Mouse (Mus musculus) liver, adult 2 months (tissue): ENCODE data around the gene Ap4s1. TPM values are rescaled to one million over a fixed set of nuclear protein-coding genes. Genes with fewer than 3 reads are reported as not detected.
A peak's percentile ranks its signal among the peaks of the same experiment; 100 is the strongest.

Source experiments
- DNase-seq: peaks from one replicate; pipeline ENCODE4 v3.0.0-alpha.2; 2011; ENCODE audit warnings: low read depth, low spot score; ENCODE audit errors: extremely low read depth
- H3K27ac ChIP-seq: fragments of 200-500 bp; replicated peaks from 2 replicates; pipeline ENCODE4 v1.5.1; 2012; ENCODE audit warnings: low read depth, mild to moderate bottlenecking, control low read depth, inconsistent platforms, low read length; ENCODE audit not compliant: insufficient read depth
- H3K27me3 ChIP-seq: fragments of 200-500 bp; 2 replicates; pipeline ENCODE4 v1.6.1; 2012; ENCODE audit warnings: mild to moderate bottlenecking, moderate library complexity, low read length, inconsistent platforms; ENCODE audit not compliant: control insufficient read depth, insufficient read depth
- H3K36me3 ChIP-seq: fragments of 200-500 bp; 2 replicates; pipeline ENCODE4 v1.6.1; 2012; ENCODE audit warnings: low read length, inconsistent platforms; ENCODE audit not compliant: control insufficient read depth, insufficient read depth
- H3K4me1 ChIP-seq: fragments of 200-500 bp; 2 replicates; pipeline ENCODE4 v1.6.1; 2011; ENCODE audit warnings: low read length; ENCODE audit not compliant: control insufficient read depth, insufficient read depth
- H3K4me3 ChIP-seq: fragments of 200-500 bp; 2 replicates; pipeline ENCODE4 v1.5.1; 2011; ENCODE audit warnings: low read depth, mild to moderate bottlenecking, control low read depth, low read length, moderate library complexity; ENCODE audit not compliant: insufficient read depth
- H3K79me2 ChIP-seq: fragments of 200-500 bp; 2 replicates; pipeline ENCODE4 v1.6.1; 2012; ENCODE audit warnings: inconsistent platforms, mild to moderate bottlenecking, low read length, moderate library complexity; ENCODE audit not compliant: control insufficient read depth, insufficient read depth
- H3K9ac ChIP-seq: fragments of 200-500 bp; 2 replicates; pipeline ENCODE4 v1.6.1; 2012; ENCODE audit warnings: low read depth, mild to moderate bottlenecking, control low read depth, inconsistent platforms, low read length
- CTCF ChIP-seq: fragments of 200-500 bp; IDR thresholded peaks from 2 replicates; pipeline ENCODE4 v1.5.1; 2011; ENCODE audit warnings: low read depth, low read length, control low read depth
- POLR2A ChIP-seq: fragments of 200-500 bp; IDR thresholded peaks from 2 replicates; pipeline ENCODE4 v1.6.1; 2011; ENCODE audit warnings: low read length, control low read depth; ENCODE audit not compliant: insufficient read depth; ENCODE audit errors: extremely low read depth
- WGBS: fragments of 180-500 bp; shearing (Covaris S2); methylation state at CpG from one replicate; pipeline ENCODE4 v1.1.7; 2018; 5-methylcytosine and 5-hydroxymethylcytosine counted together
- polyA plus RNA-seq: library from polyadenylated mRNA; depleted of rRNA; stranded (reverse); fragments of >200 nt; gene quantifications from 2 replicates; pipeline ENCODE4 v1.2.3, GENCODE M21; 2012; rRNA removed
- total RNA-seq: library from RNA; depleted of rRNA; stranded (reverse); fragments of >200 nt; gene quantifications from 2 replicates; pipeline ENCODE4 v1.2.3, GENCODE M21; 2014; rRNA removed

Ap4s1 gene
- total and polyA plus RNA-seq, 2 experiments, result 4.4 to 20.3 TPM

- H3K79me2 ChIP-seq, result peaks cover 3% of the 10 kb centered on the region; the same call in 1 of the 2 replicates
- peaks cover 8% of the 10 kb centered on the region; the same call in 1 of the 2 replicates for H3K4me1 ChIP-seq
- H3K27me3 ChIP-seq, result no peaks in the 10 kb centered on the region
- H3K4me3 ChIP-seq, result no peak overlapping the region
- no peak overlapping the region for H3K9ac ChIP-seq
- H3K27ac ChIP-seq, result no peak overlapping the region
- DNase-seq, result peak; percentile 61
- 93% methylated on average over 3 of the region's 3 CpGs for WGBS
- peaks cover 76% of the 10 kb centered on the region for H3K36me3 ChIP-seq
- TF ChIP-seq CTCF (no peak), POLR2A (no peak)
Measured at GRCm38 (mm10) chr12:51759374-51759773, 68.5 kb downstream of the Ap4s1 start.

- no peak for TF ChIP-seq CTCF
- TF ChIP-seq POLR2A, result no peak
- 33% methylated on average over 4 of the region's 4 CpGs for WGBS
Measured at GRCm38 (mm10) chr12:51767454-51767853, 76.6 kb downstream of the Ap4s1 start.

GRCm38 (mm10) chr12:51768702-51769101 lies 77.9 kb downstream of the Ap4s1 start:
- no peaks in the 10 kb centered on the region for H3K27me3 ChIP-seq
- no peak overlapping the region for H3K27ac ChIP-seq
- WGBS, result 86% methylated on average over 15 of the region's 15 CpGs
- H3K4me1 ChIP-seq, result no peaks in the 10 kb centered on the region
- peaks cover 65% of the 10 kb centered on the region for H3K36me3 ChIP-seq
- no peak overlapping the region for H3K9ac ChIP-seq
- no peak for TF ChIP-seq POLR2A
- TF ChIP-seq CTCF, result no peak
- DNase-seq, result no peak
- no peak overlapping the region for H3K4me3 ChIP-seq
- peaks cover 12% of the 10 kb centered on the region; the same call in 1 of the 2 replicates for H3K79me2 ChIP-seq

More at GRCm38 (mm10) chr12:51767454-51767853, 76.6 kb downstream of the Ap4s1 start:
- no peaks in the 10 kb centered on the region for H3K4me1 ChIP-seq
- DNase-seq, result peak; percentile 40
- H3K27ac ChIP-seq, result no peak overlapping the region
- H3K36me3 ChIP-seq, result peaks cover 67% of the 10 kb centered on the region
- H3K79me2 ChIP-seq, result peaks cover 10% of the 10 kb centered on the region; the same call in 1 of the 2 replicates
- H3K27me3 ChIP-seq, result no peaks in the 10 kb centered on the region
- H3K4me3 ChIP-seq, result no peak overlapping the region
- no peak overlapping the region for H3K9ac ChIP-seq

GRCm38 (mm10) chr12:51784842-51785241 lies 94.0 kb downstream of the Ap4s1 start:
- H3K27me3 ChIP-seq, result no peaks in the 10 kb centered on the region
- 92% methylated on average over 7 of the region's 7 CpGs for WGBS
- H3K4me1 ChIP-seq, result no peaks in the 10 kb centered on the region
- no peak overlapping the region for H3K27ac ChIP-seq
- H3K36me3 ChIP-seq, result peaks cover 80% of the 10 kb centered on the region
- no peaks in the 10 kb centered on the region; the same call in 1 of the 2 replicates for H3K79me2 ChIP-seq
- DNase-seq, result peak; percentile 33
- TF ChIP-seq POLR2A (no peak), CTCF (peak; percentile 80)
- no peak overlapping the region for H3K4me3 ChIP-seq
- H3K9ac ChIP-seq, result no peak overlapping the region

Other genes with a start within 250 kb of the Ap4s1 start
- gene Coch, start 97.7 kb upstream of the Ap4s1 start, total RNA-seq, result not detected in 2 replicates
- gene Coch, start 97.7 kb upstream of the Ap4s1 start, polyA plus RNA-seq, result 0.04 TPM in 1 of 2 replicates, not detected in the other
- 31.2 and 33.7 TPM in 2 replicates for gene Strn3, start 864 bp downstream of the Ap4s1 start, total RNA-seq
- 6.8 and 7.3 TPM in 2 replicates for gene Strn3, start 864 bp downstream of the Ap4s1 start, polyA plus RNA-seq
- 96.1 and 102 TPM in 2 replicates for gene Hectd1, start 138.5 kb downstream of the Ap4s1 start, total RNA-seq
- gene Hectd1, start 138.5 kb downstream of the Ap4s1 start, polyA plus RNA-seq, result 12.1 and 15.1 TPM in 2 replicates